Mouse (Mus musculus) left cerebral cortex, adult 2 months (tissue): Measurements from ENCODE around the gene Mtg2. TPM values are rescaled to one million over a fixed set of nuclear protein-coding genes. Genes with fewer than 3 reads are reported as not detected.

Experiments
- DNase-seq, 2 experiments: peaks; one replicate each; pipeline ENCODE4 v3.0.0; 2021 to 2022; ENCODE audit warnings: low spot score in 2 of 2, mixed read lengths in 1 of 2; ENCODE audit errors: extremely low spot score in 1 of 2
- H3K27ac ChIP-seq: fragments of 200-600 bp; 2 replicates; pipeline ENCODE4 v1.8.1; 2022
- H3K4me3 ChIP-seq: fragments of 200-600 bp; 2 replicates; pipeline ENCODE4 v1.8.1; 2022
- CTCF ChIP-seq: fragments of 200-600 bp; IDR thresholded peaks from 2 replicates; pipeline ENCODE4 v1.8.1; 2022; ENCODE audit warnings: antibody characterized with exemption, mild to moderate bottlenecking, moderate library complexity
- intact Hi-C: fragments of 180-260 bp; cut with DNase I; formaldehyde crosslinking; loops from one replicate; pipeline ENCODE4 v1.15.1; 2025
- total RNA-seq, 2 experiments: library from RNA; stranded (reverse); gene quantifications; 2 replicates each; pipeline ENCODE4 v1.2.3; 2021

Mtg2 gene
- total RNA-seq, 2 experiments from 2014 or later, result 15.6 to 18.4 TPM

DNA sequence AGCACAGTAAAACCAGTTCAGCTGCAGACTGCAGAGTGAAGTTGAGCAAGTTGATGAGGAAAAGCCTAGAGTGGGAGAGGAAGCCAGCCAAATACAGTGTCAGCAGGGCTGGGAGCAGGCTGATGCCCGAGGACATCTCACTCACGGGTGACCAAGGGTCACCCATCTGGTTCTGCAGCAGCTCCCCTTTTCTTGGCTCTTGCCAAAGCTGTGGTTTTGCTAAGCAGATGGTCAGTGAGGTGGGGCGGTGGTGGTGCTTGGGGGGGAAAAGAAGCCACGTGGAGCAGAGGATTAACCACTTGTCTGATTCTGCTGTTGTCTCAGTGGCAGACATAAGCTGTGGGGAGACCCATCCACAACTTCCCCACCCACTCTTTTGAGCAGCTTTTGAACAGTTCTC, 55.8 kb downstream of the Mtg2 start:
- intact Hi-C loops, result no loop called here
- no peak for TF ChIP-seq CTCF
- no peak for DNase-seq
- Histone ChIP-seq H3K27ac (no peak overlapping the region), H3K4me3 (no peak overlapping the region)

GRCm38 (mm10) chr2:180127675-180128074, 57.3 kb downstream of the Mtg2 start:
- no peak for DNase-seq
- H3K27ac ChIP-seq, result no peak overlapping the region
- H3K4me3 ChIP-seq, result no peak overlapping the region
- intact Hi-C loops, result no loop called here
- no peak for TF ChIP-seq CTCF

DNA sequence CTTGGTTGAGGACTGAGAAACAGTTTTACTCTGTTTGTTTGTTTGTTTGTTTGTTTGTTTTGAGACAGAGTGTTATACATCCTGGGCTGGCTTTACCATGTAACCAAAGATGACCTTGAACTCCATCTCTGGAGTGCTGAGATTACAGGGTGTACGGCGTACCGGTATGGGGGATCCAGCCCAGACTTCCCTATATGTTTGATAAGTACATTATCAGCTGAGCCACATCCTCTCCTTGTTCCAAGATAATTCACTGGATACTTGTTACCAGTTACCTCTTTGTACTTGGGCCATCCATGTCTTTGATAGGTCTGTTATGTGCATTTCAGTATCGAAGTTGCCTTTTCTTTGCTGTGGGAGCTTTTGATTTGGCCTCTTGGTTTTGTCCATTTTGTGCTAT, 62.8 kb downstream of the Mtg2 start:
- H3K27ac ChIP-seq, result no peak overlapping the region
- intact Hi-C loops, result no loop called here
- no peak for DNase-seq
- no peak overlapping the region for H3K4me3 ChIP-seq
- TF ChIP-seq CTCF, result no peak

DNA sequence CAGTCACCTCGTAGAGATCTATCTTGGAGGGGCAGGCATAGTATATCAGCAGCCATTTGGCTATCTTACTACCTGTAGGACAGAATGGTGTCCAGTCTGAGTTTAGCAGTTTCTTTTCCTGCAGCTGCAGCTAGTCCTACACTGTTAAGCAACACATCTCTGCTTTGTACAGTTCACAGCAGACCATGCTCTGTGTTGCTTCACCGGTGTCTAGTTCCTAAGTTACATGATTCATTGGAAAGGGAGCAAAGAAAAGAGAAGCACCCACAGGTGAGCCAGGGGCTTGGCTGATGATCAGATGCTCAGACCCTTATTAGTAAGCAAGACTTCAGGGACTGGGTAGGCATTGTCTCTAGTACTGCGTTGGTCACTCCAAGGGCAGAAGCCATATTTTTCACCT, 63.5 kb downstream of the Mtg2 start:
- intact Hi-C loops, result no loop called here
- TF ChIP-seq CTCF, result no peak
- no peak overlapping the region for H3K27ac ChIP-seq
- no peak for DNase-seq
- H3K4me3 ChIP-seq, result no peak overlapping the region

DNA sequence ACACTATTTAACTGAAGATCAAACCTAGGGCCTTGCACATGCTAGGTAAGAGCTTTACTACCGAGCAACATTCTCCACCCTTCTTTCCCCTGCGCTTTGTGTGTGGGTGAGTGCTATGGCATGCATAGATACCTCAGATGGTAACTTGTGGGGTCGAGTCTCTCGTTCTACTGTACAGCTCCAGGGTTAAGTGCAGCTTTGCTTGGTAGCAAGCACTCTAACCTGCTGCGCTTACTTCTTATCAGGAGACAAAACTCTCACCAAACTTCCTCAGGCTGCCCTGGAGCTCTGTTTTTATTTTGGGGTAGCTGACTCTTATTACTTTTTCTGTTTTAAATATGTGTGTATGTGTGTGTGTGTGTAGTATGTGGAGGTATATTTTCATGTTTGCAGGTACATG, 65.0 kb downstream of the Mtg2 start:
- H3K4me3 ChIP-seq, result no peak overlapping the region
- H3K27ac ChIP-seq, result no peak overlapping the region
- intact Hi-C loops, result no loop called here
- no peak for DNase-seq
- TF ChIP-seq CTCF, result no peak

Other genes starting within 250 kb of the Mtg2 start
- 10 to 100 TPM; 18.5 to 22.1 TPM for gene Taf4, start 93.9 kb upstream of the Mtg2 start, total RNA-seq
- gene Lsm14b, start 45.6 kb upstream of the Mtg2 start, total RNA-seq, result 100 to 1,000 TPM; 101 to 105 TPM
- gene Psma7, start 28.2 kb upstream of the Mtg2 start, total RNA-seq, result 100 to 1,000 TPM; 162 TPM
- 10 to 100 TPM; 38.8 to 40.5 TPM for gene Ss18l1, start 28.1 kb upstream of the Mtg2 start, total RNA-seq
- 10 to 100 TPM; 84.3 to 85.7 TPM for gene Hrh3, start 33.9 kb downstream of the Mtg2 start, total RNA-seq
- 10 to 100 TPM; 46.2 to 50.6 TPM for gene Osbpl2, start 48.7 kb downstream of the Mtg2 start, total RNA-seq
- 100 to 1,000 TPM in 1 of 2 experiments, 10 to 100 TPM in 1; 96.4 to 101 TPM for gene Adrm1, start 100.9 kb downstream of the Mtg2 start, total RNA-seq
- gene Lama5, start 155.3 kb downstream of the Mtg2 start, total RNA-seq, result 10 to 100 TPM in 1 of 2 experiments, 1 to 10 TPM in 1; 9.5 to 11.2 TPM
- gene Rps21, start 186.8 kb downstream of the Mtg2 start, total RNA-seq, result 100 to 1,000 TPM; 682 to 702 TPM
- 10 to 100 TPM; 26.0 to 29.0 TPM for gene Cables2, start 202.9 kb downstream of the Mtg2 start, total RNA-seq
- not detected for gene Rbbp8nl, start 219.3 kb downstream of the Mtg2 start, total RNA-seq